Mouse (Mus musculus): Measurements from ENCODE around the gene Nudc.

- no peak for TF ChIP-seq POLR2A (IDR thresholded peaks at IDR 0.05; ENCODE audit: control insufficient read depth, extremely low read depth, insufficient read depth, low read length, poor library complexity)
- TF ChIP-seq CTCF (IDR thresholded peaks at IDR 0.05; ENCODE audit: borderline replicate concordance, control insufficient read depth, extremely low read depth, insufficient read depth, low read length, poor library complexity) = no peak
Observed at GRCm38 (mm10) chr4:133489489-133490245, 56.1 kb downstream of the Nudc start.

Measured in thymus, adult 2 months (tissue).